Mouse (Mus musculus): ENCODE measurements around the gene Wdr20rt. TPM values are rescaled to one million over a fixed set of nuclear protein-coding genes. Genes with fewer than 3 reads are reported as not detected.
"Not testable (repeated sequence)": the region's sequence is repeated elsewhere in the genome, so short reads cannot be mapped to it uniquely, and the experiment has no call there.

The Wdr20rt gene
- not detected in 2 replicates for polyA plus RNA-seq (2012; rRNA removed)

DNA sequence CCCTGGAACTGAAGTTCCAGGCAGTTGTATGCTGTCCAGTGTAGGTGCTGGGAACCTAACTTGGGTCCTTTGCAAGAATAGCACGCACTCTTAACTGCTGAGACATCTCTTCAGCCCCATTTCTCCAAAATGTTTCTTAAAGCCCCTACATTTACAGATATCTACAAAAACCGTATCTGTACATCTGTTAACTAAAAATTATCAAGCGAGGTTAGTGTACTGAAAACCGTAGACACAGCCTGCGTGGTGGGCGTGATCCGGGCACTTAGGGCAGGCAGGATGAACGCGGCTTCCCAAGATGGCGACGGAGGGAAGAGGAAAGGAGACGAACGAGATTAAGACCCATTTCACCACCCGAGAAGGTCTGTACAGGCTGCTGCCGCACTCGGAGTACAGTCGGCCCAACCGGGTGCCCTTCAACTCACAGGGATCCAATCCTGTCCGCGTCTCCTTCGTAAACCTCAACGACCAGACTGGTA lies at the start of gene Wdr20rt:
Gene Wdr20rt (plus strand): TSS at position 51 of the 479 bp plus-strand sequence.
- no peak for TF ChIP-seq POLR2A (IDR thresholded peaks at IDR 0.05; ENCODE audit: borderline replicate concordance, extremely low read depth, low read depth, low read length)
- no peak for TF ChIP-seq CTCF (IDR thresholded peaks at IDR 0.05; ENCODE audit: insufficient read depth, low read length)
- Histone ChIP-seq H3K4me3 (replicated peaks; ENCODE audit: extremely low read depth, low read depth, low read length) (no peak within 1 kb of the TSS), H3K4me1 (ENCODE audit: control insufficient read depth, insufficient read depth, low read length) (no peaks in the 10 kb centered on the region)
- WGBS: 93% methylated on average over 22 of the region's 22 CpGs
- no peak for DNase-seq

DNA sequence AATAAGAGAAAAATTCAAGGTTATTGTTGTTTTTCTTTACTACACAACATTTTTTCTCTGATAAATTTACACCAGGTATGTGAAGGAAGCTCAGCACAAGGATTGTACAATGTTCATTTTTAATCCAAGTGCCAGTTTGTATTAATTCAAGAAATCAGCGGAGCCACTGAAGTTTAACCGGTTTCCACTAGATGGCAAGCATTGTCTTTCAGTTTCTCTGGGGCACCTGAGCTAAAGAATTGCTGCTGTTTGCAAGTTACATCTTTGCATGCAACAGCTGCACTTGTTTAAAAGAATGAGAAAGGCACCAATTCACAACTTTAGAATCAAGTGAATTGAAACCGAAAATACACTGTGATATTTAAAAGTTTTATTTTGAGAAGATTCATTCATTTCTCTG lies 38.0 kb upstream of the Wdr20rt start:
- 54% methylated on average over 3 of the region's 3 CpGs for WGBS
- Histone ChIP-seq H3K4me1 (ENCODE audit: control insufficient read depth, insufficient read depth, low read length) (no peaks in the 10 kb centered on the region), H3K4me3 (replicated peaks; ENCODE audit: extremely low read depth, low read depth, low read length) (no peak overlapping the region)
- DNase-seq: no peak
- TF ChIP-seq CTCF (IDR thresholded peaks at IDR 0.05; ENCODE audit: insufficient read depth, low read length) (no peak), POLR2A (IDR thresholded peaks at IDR 0.05; ENCODE audit: borderline replicate concordance, extremely low read depth, low read depth, low read length) (no peak)

DNA sequence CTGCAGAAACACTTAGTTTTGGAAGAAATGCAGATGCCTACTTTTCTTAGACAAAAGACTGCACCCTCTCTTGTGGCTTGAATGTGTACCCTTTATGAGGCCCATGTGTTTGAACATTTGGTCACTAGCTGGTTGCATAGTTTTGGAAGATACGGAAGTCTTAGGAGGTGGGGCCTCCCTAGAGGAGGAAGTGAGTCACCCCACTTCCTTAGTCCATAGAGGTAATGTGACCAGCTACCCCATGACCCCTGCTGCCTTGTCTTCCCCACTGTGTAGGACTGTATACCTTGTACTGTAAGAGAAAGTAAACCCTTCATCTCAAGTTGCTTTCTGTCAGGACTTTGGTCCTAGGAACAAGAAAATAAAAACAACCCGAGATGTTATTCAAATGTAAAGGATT lies 36.1 kb upstream of the Wdr20rt start:
- TF ChIP-seq POLR2A (IDR thresholded peaks at IDR 0.05; ENCODE audit: borderline replicate concordance, extremely low read depth, low read depth, low read length): no peak
- TF ChIP-seq CTCF (IDR thresholded peaks at IDR 0.05; ENCODE audit: insufficient read depth, low read length): no peak
- no peak for DNase-seq
- 62% methylated on average over 2 of the region's 2 CpGs for whole genome bisulfite sequencing
- no peak overlapping the region for H3K4me3 ChIP-seq (replicated peaks; ENCODE audit: extremely low read depth, low read depth, low read length)
- no peaks in the 10 kb centered on the region for H3K4me1 ChIP-seq (ENCODE audit: control insufficient read depth, insufficient read depth, low read length)

DNA sequence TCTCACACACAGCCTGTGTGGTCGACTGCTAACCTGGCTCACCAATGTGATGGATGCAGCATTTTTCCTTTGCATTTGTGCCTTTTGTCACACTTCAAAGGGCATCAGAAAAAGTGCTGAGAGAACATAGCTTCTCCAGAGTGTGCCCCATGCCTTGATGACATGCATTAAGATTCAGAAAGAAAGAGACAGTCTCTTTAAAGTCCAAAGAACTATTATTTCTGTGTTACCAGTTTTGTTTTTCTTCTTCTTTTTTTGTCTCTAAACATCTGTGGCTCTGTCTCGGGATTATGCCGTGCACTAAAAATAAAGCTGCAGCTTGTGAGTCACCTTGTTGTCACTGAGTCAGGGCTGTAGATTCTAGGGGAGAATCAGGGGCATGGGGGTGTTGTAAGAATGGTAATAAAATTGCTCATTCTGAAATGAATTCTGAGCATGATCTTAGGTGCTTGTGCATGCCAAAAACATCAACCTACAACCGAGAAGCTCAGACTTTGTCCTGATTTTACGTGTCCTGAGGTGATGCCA lies 31.2 kb upstream of the Wdr20rt start:
- WGBS: 58% methylated on average over 5 of the region's 5 CpGs
- H3K4me3 ChIP-seq (replicated peaks; ENCODE audit: extremely low read depth, low read depth, low read length): no peak overlapping the region

DNA sequence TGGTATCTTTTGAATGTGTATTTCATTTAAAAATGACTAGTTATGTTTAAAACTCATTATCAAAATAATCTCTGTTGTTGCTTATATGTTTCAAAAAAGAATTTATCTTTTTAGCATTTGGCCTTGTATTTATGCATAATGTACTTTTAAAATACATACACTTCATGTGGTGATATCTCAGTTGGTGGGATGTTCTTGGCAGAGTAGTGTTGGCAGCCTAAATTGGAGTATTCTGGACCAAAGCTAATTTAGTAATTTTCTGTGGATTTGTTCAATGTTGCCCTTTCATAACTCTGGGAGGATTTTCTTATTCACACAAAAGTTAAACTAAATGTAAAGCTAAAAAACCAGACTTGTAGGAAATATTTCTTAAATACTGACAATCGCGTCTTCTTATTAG lies 23.5 kb upstream of the Wdr20rt start:
- H3K4me1 ChIP-seq (ENCODE audit: control insufficient read depth, insufficient read depth, low read length): no peaks in the 10 kb centered on the region
- TF ChIP-seq CTCF (IDR thresholded peaks at IDR 0.05; ENCODE audit: insufficient read depth, low read length): no peak
- no peak for TF ChIP-seq POLR2A (IDR thresholded peaks at IDR 0.05; ENCODE audit: borderline replicate concordance, extremely low read depth, low read depth, low read length)
- WGBS: over 99% methylated on average over 2 of the region's 2 CpGs
- DNase-seq: no peak
- H3K4me3 ChIP-seq (replicated peaks; ENCODE audit: extremely low read depth, low read depth, low read length): no peak overlapping the region

More for the DNA sequence above, 31.2 kb upstream of the Wdr20rt start:
- no peaks in the 10 kb centered on the region for H3K4me1 ChIP-seq (ENCODE audit: control insufficient read depth, insufficient read depth, low read length)
- DNase-seq: no peak
- TF ChIP-seq POLR2A (IDR thresholded peaks at IDR 0.05; ENCODE audit: borderline replicate concordance, extremely low read depth, low read depth, low read length): no peak
- no peak for TF ChIP-seq CTCF (IDR thresholded peaks at IDR 0.05; ENCODE audit: insufficient read depth, low read length)

DNA sequence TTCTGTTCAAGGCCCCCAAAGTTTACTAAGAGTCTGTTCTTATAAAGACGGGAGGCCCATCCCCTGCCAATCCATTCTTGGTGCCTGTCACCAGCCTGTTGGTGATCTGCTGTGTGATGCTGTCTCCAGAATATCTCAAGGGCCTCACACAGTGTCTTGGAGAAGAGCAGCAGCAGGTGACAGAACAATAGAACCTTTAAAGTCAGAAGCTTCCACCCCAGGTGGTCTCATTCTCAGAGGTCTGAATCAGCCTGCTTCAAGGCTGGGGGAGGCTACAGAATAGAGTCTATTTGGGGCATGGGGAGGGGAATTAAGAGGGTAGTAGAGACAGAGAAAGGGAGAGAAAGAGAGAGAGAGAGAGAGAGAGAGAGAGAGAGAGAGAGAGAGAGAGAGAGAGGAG lies 18.9 kb upstream of the Wdr20rt start:
- TF ChIP-seq POLR2A (IDR thresholded peaks at IDR 0.05; ENCODE audit: borderline replicate concordance, extremely low read depth, low read depth, low read length) (no peak), CTCF (IDR thresholded peaks at IDR 0.05; ENCODE audit: insufficient read depth, low read length) (no peak)
- Histone ChIP-seq H3K4me3 (replicated peaks; ENCODE audit: extremely low read depth, low read depth, low read length) (no peak overlapping the region), H3K4me1 (ENCODE audit: control insufficient read depth, insufficient read depth, low read length) (no peaks in the 10 kb centered on the region)
- no peak for DNase-seq
- 70% methylated on average over 1 of the region's 1 CpGs for WGBS

DNA sequence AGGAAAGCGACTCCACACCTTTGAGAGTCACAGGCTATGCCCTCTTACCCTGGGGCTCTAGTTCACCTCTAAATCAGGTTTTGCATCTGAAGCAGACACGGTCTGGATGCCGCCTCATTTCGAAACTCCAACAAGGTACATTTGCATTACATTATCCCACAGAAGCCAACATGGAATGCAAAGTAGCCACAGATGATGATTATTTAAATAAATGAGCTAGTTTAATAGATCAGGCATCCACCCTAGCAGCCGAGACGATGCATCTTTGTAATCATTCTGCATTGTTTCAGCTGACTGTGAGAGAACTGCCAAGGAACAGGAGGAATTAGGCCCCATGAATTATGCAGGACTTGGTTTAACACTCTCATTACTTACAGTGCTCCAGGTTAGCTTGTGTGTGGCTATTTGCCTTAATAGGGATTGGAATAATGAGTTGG lies 8.9 kb upstream of the Wdr20rt start:
- Histone ChIP-seq H3K4me1 (ENCODE audit: control insufficient read depth, insufficient read depth, low read length) (no peaks in the 10 kb centered on the region), H3K4me3 (replicated peaks; ENCODE audit: extremely low read depth, low read depth, low read length) (no peak overlapping the region)
- no peak for DNase-seq
- no peak for TF ChIP-seq POLR2A (IDR thresholded peaks at IDR 0.05; ENCODE audit: borderline replicate concordance, extremely low read depth, low read depth, low read length)
- no peak for TF ChIP-seq CTCF (IDR thresholded peaks at IDR 0.05; ENCODE audit: insufficient read depth, low read length)
- 80% methylated on average over 6 of the region's 6 CpGs for WGBS

DNA sequence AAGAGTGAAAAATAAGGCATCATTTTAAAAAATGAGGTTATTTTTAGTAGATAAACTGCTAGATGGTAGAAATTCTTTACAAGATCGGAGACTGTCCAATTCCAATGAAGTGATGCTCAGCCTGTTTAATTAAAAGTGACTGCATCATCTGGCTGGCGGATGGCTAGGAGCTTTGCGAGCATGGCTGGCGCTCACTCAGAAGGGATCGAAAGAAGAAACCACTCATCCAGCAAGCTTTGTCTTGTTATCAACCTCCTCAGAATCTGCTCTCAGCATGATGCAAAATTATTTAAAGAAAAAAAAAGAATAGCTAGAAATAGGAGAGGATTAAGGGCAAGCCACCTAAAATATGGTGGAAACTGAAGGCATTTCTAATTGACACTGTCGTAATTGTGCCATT lies 3.3 kb downstream of the Wdr20rt start:
- no peak for TF ChIP-seq POLR2A (IDR thresholded peaks at IDR 0.05; ENCODE audit: borderline replicate concordance, extremely low read depth, low read depth, low read length)
- no peak for TF ChIP-seq CTCF (IDR thresholded peaks at IDR 0.05; ENCODE audit: insufficient read depth, low read length)
- Histone ChIP-seq H3K4me1 (ENCODE audit: control insufficient read depth, insufficient read depth, low read length) (no peaks in the 10 kb centered on the region), H3K4me3 (replicated peaks; ENCODE audit: extremely low read depth, low read depth, low read length) (no peak overlapping the region)
- 81% methylated on average over 6 of the region's 6 CpGs for WGBS
- no peak for DNase-seq

DNA sequence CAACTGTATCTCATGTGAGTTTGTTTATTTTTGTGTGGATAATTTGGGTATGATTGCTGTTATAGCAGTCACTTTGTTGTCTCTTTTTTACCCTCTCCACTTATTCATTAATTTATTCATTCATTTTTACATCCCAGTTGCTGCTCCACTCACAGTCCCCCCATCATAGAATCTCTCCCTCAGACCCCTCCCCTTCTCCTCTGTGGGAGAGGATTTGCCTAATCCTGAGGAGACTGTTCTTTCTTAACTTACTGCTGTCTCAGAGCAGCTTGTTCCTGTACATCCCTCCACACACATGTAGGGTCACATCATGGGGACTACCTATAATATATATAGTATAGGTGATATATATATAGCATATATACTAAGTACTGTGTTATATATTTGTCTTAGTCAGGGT lies 3.7 kb downstream of the Wdr20rt start:
- TF ChIP-seq CTCF (IDR thresholded peaks at IDR 0.05; ENCODE audit: insufficient read depth, low read length): no peak
- TF ChIP-seq POLR2A (IDR thresholded peaks at IDR 0.05; ENCODE audit: borderline replicate concordance, extremely low read depth, low read depth, low read length): no peak
- no peak overlapping the region for H3K4me3 ChIP-seq (replicated peaks; ENCODE audit: extremely low read depth, low read depth, low read length)
- no peak for DNase-seq

DNA sequence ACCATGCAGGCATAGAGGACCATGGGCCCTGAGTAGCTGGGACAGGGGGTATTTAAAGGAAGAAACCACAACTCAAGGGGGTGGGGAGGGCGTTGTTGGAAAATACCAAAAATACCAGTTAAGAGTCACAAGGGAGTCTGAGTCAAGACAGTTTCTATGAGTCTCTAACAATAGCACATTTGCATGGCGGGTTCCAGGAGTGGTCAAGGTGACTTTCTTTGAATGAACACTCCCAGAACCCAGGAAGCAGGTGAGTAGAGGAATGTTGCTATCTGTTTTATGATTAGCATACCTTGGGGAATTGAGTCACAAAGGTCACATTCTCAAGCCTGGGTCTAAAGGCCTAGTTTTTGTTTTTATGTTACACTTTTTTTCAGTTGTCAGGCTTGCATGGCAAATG lies 7.5 kb downstream of the Wdr20rt start:
- not testable (repeated sequence) for H3K4me3 ChIP-seq (replicated peaks; ENCODE audit: extremely low read depth, low read depth, low read length); DNase-seq; H3K4me1 ChIP-seq (ENCODE audit: control insufficient read depth, insufficient read depth, low read length)
- 75% methylated on average over 2 of the region's 2 CpGs for WGBS

More for the DNA sequence above, 3.7 kb downstream of the Wdr20rt start:
- no peaks in the 10 kb centered on the region for H3K4me1 ChIP-seq (ENCODE audit: control insufficient read depth, insufficient read depth, low read length)

Measured in lung, adult 2 months (tissue).